Mouse (Mus musculus) MEL (cell line): ENCODE measurements around the gene 1110051M20Rik. TPM values are rescaled to one million over a fixed set of nuclear protein-coding genes. Genes with fewer than 3 reads are reported as not detected.

Experiments
- DNase-seq: peaks from one replicate; pipeline ENCODE4 v3.0.0; 2011; ENCODE audit warnings: low read depth, low spot score
- H3K27ac ChIP-seq: 2 replicates; pipeline ENCODE4 v1.5.1; 2012; ENCODE audit warnings: low read depth, mild to moderate bottlenecking, control low read depth, low read length, moderate library complexity; ENCODE audit not compliant: control insufficient read depth
- H3K27me3 ChIP-seq, 2 experiments: fragments of 150-350 bp in 1 of 2; sonication (generic) in 1 of 2; 2 replicates each; pipeline ENCODE4 v1.6.1; 2012; ENCODE audit warnings: low read length in 2 of 2, mild to moderate bottlenecking in 2 of 2, improper control_type of control experiment in 1 of 2, moderate library complexity in 1 of 2; ENCODE audit not compliant: insufficient read depth in 2 of 2, control insufficient read depth in 1 of 2
- H3K36me3 ChIP-seq, 2 experiments: 2 replicates each; pipeline ENCODE4 v1.6.1; 2012 to 2014; ENCODE audit warnings: low read length in 2 of 2, improper control_type of control experiment in 1 of 2, inconsistent platforms in 1 of 2, mild to moderate bottlenecking in 1 of 2; ENCODE audit not compliant: insufficient read depth in 2 of 2, control insufficient read depth in 1 of 2
- H3K4me1 ChIP-seq, 2 experiments: fragments of 150-350 bp in 1 of 2; sonication (generic) in 1 of 2; 2 replicates each; pipeline ENCODE4 v1.6.1; 2012; ENCODE audit warnings: low read length in 2 of 2, improper control_type of control experiment in 1 of 2, mild to moderate bottlenecking in 1 of 2; ENCODE audit not compliant: insufficient read depth in 2 of 2, control insufficient read depth in 1 of 2
- H3K4me3 ChIP-seq, 2 experiments: fragments of 150-350 bp in 1 of 2; sonication (generic) in 1 of 2; 2 replicates each; pipeline ENCODE4 v1.5.1; 2012; ENCODE audit warnings: low read depth in 2 of 2, low read length in 2 of 2, mild to moderate bottlenecking in 2 of 2, moderate library complexity in 2 of 2, control low read depth in 1 of 2, improper control_type of control experiment in 1 of 2; ENCODE audit not compliant: control insufficient read depth in 1 of 2, insufficient read depth in 1 of 2
- H3K79me2 ChIP-seq: 2 replicates; pipeline ENCODE4 v1.6.1; 2012; ENCODE audit warnings: mild to moderate bottlenecking, low read length, moderate library complexity; ENCODE audit not compliant: control insufficient read depth, poor library complexity, insufficient read depth
- H3K9ac ChIP-seq: 2 replicates; pipeline ENCODE4 v1.6.1; 2012; ENCODE audit warnings: low read depth, mild to moderate bottlenecking, control low read depth, low read length, moderate library complexity; ENCODE audit not compliant: control insufficient read depth, poor library complexity, severe bottlenecking
- H3K9me3 ChIP-seq: fragments of 150-350 bp; sonication (generic); replicated peaks from 2 replicates; pipeline ENCODE4 v1.6.1; 2012; ENCODE audit warnings: mild to moderate bottlenecking, low read length, improper control_type of control experiment, moderate library complexity; ENCODE audit not compliant: insufficient read depth
- BHLHE40 ChIP-seq: IDR thresholded peaks from 2 replicates; pipeline ENCODE4 v1.6.1; 2012; ENCODE audit warnings: low read depth, mild to moderate bottlenecking, inconsistent platforms, low read length, improper control_type of control experiment, borderline replicate concordance
- ELF1 ChIP-seq: IDR thresholded peaks from 2 replicates; pipeline ENCODE4 v1.6.1; 2014; ENCODE audit warnings: low read depth, mild to moderate bottlenecking, inconsistent platforms, low read length, improper control_type of control experiment, moderate library complexity
- EP300 ChIP-seq, 2 experiments: IDR thresholded peaks; 2 replicates each; pipeline ENCODE4 v1.6.1; 2011; ENCODE audit warnings: improper control_type of control experiment in 2 of 2, low read length in 2 of 2, low read depth in 1 of 2, mild to moderate bottlenecking in 1 of 2
- ETS1 ChIP-seq: IDR thresholded peaks from 2 replicates; pipeline ENCODE4 v1.6.1; 2012; ENCODE audit warnings: low read depth, mild to moderate bottlenecking, inconsistent platforms, low read length, improper control_type of control experiment, moderate library complexity
- GABPA ChIP-seq: IDR thresholded peaks from 2 replicates; pipeline ENCODE4 v1.6.1; 2012; ENCODE audit warnings: low read depth, mild to moderate bottlenecking, inconsistent platforms, low read length, improper control_type of control experiment, moderate library complexity
- GATA1 ChIP-seq: IDR thresholded peaks from 2 replicates; pipeline ENCODE4 v1.6.1; 2011; ENCODE audit warnings: low read depth, low read length, improper control_type of control experiment
- HCFC1 ChIP-seq: IDR thresholded peaks from 2 replicates; pipeline ENCODE4 v1.6.1; 2012; ENCODE audit warnings: low read depth, mild to moderate bottlenecking, inconsistent platforms, low read length, improper control_type of control experiment, moderate library complexity
- MAFK ChIP-seq: IDR thresholded peaks from 2 replicates; pipeline ENCODE4 v1.6.1; 2011; ENCODE audit warnings: low read depth, mild to moderate bottlenecking, low read length, improper control_type of control experiment, borderline replicate concordance
- MAX ChIP-seq: IDR thresholded peaks from 2 replicates; pipeline ENCODE4 v1.6.1; 2011; ENCODE audit warnings: low read length, improper control_type of control experiment
- MAZ ChIP-seq: IDR thresholded peaks from 2 replicates; pipeline ENCODE4 v1.6.1; 2012; ENCODE audit warnings: low read depth, mild to moderate bottlenecking, inconsistent platforms, low read length, improper control_type of control experiment
- MXI1 ChIP-seq: IDR thresholded peaks from 2 replicates; pipeline ENCODE4 v1.6.1; 2011; ENCODE audit warnings: mild to moderate bottlenecking, low read depth, low read length, improper control_type of control experiment
- MYB ChIP-seq: IDR thresholded peaks from 2 replicates; pipeline ENCODE4 v1.6.1; 2011; ENCODE audit warnings: mild to moderate bottlenecking, low read depth, low read length, improper control_type of control experiment
- MYC ChIP-seq: IDR thresholded peaks from 2 replicates; pipeline ENCODE4 v1.6.1; 2011; ENCODE audit warnings: low read depth, mild to moderate bottlenecking, low read length, improper control_type of control experiment, moderate library complexity
- NELFE ChIP-seq: IDR thresholded peaks from 2 replicates; pipeline ENCODE4 v1.6.1; 2011; ENCODE audit warnings: low read depth, low read length, improper control_type of control experiment
- POLR2A ChIP-seq, 2 experiments: IDR thresholded peaks; 2 replicates each; pipeline ENCODE4 v1.6.1; 2011 to 2012; ENCODE audit warnings: low read length in 2 of 2, mild to moderate bottlenecking in 2 of 2, control low read depth in 1 of 2, improper control_type of control experiment in 1 of 2, low read depth in 1 of 2, moderate library complexity in 1 of 2; ENCODE audit not compliant: control insufficient read depth in 1 of 2, insufficient read depth in 1 of 2, poor library complexity in 1 of 2
- RCOR1 ChIP-seq: IDR thresholded peaks from 2 replicates; pipeline ENCODE4 v1.6.1; 2012; ENCODE audit warnings: low read depth, mild to moderate bottlenecking, inconsistent platforms, low read length, improper control_type of control experiment
- SIN3A ChIP-seq: IDR thresholded peaks from 2 replicates; pipeline ENCODE4 v1.6.1; 2012; ENCODE audit warnings: low read length, improper control_type of control experiment, inconsistent platforms
- TBP ChIP-seq: IDR thresholded peaks from 2 replicates; pipeline ENCODE4 v1.8.0; 2011; ENCODE audit warnings: low read depth, low read length, improper control_type of control experiment
- TCF12 ChIP-seq: IDR thresholded peaks from 2 replicates; pipeline ENCODE4 v1.6.1; 2014; ENCODE audit warnings: low read depth, mild to moderate bottlenecking, inconsistent platforms, low read length, improper control_type of control experiment, moderate library complexity
- UBTF ChIP-seq: IDR thresholded peaks from 2 replicates; pipeline ENCODE4 v1.6.1; 2012; ENCODE audit warnings: low read depth, mild to moderate bottlenecking, inconsistent platforms, low read length, improper control_type of control experiment, moderate library complexity, borderline replicate concordance; ENCODE audit not compliant: insufficient read depth
- USF1 ChIP-seq: IDR thresholded peaks from 2 replicates; pipeline ENCODE4 v1.6.1; 2014; ENCODE audit warnings: low read depth, mild to moderate bottlenecking, inconsistent platforms, low read length, improper control_type of control experiment, moderate library complexity
- ZC3H11A ChIP-seq: IDR thresholded peaks from 2 replicates; pipeline ENCODE4 v1.6.1; 2012; ENCODE audit warnings: low read depth, mild to moderate bottlenecking, inconsistent platforms, low read length, improper control_type of control experiment
- polyA plus RNA-seq, 2 experiments: library from polyadenylated mRNA; stranded (reverse) in 1 of 2; unstranded in 1 of 2; fragments of >175 nt in 1 of 2; fragments of >200 nt in 1 of 2; gene quantifications; 2 replicates each; pipeline versions ENCODE4 v1.2.1 to v1.2.4; 2012; ENCODE audit warnings: low replicate concordance in 2 of 2, low read depth in 1 of 2; ENCODE audit not compliant: insufficient read length in 2 of 2, insufficient read depth in 1 of 2, missing spikeins in 1 of 2
- total RNA-seq: library from RNA; depleted of rRNA; stranded (reverse); fragments of 300-350 nt; gene quantifications from 2 replicates; pipeline ENCODE4 v1.2.3, GENCODE M21; 2012

Gene 1110051M20Rik
- total and polyA plus RNA-seq, 3 experiments: 23.0 to 23.3 TPM; not detected in 1

DNA sequence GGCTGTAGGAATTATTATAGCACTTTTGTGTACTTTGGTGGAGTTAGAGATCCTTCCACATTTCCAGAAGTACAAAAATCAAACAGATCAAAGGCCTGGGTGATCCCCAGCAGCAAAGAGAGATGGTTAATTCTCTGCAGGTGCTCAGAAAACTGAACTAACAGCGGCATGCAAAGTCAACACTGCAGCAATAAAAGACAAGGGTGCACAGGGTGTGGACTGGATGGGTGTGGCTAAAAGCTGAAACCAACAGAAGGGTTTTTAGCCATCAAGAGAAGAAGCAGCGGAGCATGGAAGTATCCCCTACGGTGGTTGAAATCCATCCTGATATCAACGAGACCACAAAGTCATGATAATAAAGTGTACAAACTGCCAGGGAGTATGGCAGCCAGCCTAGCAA is 122.0 kb downstream of the 1110051M20Rik start:
- H3K4me3 ChIP-seq: no peak overlapping the region
- peak; percentile 63 for TF ChIP-seq SIN3A
- TF ChIP-seq ETS1: peak; percentile 44
- TF ChIP-seq USF1: no peak
- no peak for TF ChIP-seq UBTF
- peak; percentile 43; the same call in 1 of the 2 replicates for TF ChIP-seq MXI1
- TF ChIP-seq GATA1: peak; percentile 56; the same call in 1 of the 2 replicates
- no peak for TF ChIP-seq MAX
- peak; percentile 31; the same call in 1 of the 2 replicates for TF ChIP-seq MAZ
- peak; percentile 49; the same call in 1 of the 2 replicates for TF ChIP-seq MYB
- peak; percentile 74 for TF ChIP-seq RCOR1
- TF ChIP-seq MYC: no peak
- peak; percentile 65 to 79 for TF ChIP-seq EP300 (IDR thresholded peaks at IDR 0.05; ENCODE audit: low read depth in 1 of 2, low read length in 2 of 2)
- peak; percentile 46; the same call in 1 of the 2 replicates for TF ChIP-seq TCF12
- peaks cover 20 to 23% of the 10 kb centered on the region in 2 experiments for H3K4me1 ChIP-seq
- no peak overlapping the region for H3K9ac ChIP-seq
- no peaks in the 10 kb centered on the region for H3K27me3 ChIP-seq
- H3K9me3 ChIP-seq: no peaks in the 10 kb centered on the region
- 0 out of 2 replicates have a peak overlapping the region, but pooled peaks have one; percentile 16 for H3K27ac ChIP-seq
- no peaks in the 10 kb centered on the region for H3K79me2 ChIP-seq
- DNase-seq: peak; percentile 83
- H3K36me3 ChIP-seq: peaks cover 0 to 24% of the 10 kb centered on the region in 2 experiments; a peak in 2 of 4 replicates

DNA sequence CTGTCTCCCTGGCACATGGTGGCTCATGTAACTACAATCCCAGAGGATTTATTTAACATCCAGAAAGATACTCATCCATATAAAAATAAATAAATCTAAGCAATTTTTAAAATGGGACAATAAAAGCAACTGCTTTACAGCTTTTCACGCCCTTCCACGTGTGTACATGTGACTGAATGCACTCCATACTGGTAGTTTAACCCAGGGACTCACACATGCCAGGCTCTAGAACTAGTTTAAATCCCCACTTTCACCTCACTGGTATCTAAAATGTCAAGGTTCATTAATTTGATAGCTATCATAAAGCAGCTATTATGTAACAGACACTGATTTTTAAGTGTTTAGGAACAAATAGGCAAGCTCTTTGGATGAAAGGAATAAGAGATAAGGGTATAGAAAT is 122.6 kb downstream of the 1110051M20Rik start:
- DNase-seq: no peak
- Histone ChIP-seq H3K36me3 (peaks cover 0 to 24% of the 10 kb centered on the region in 2 experiments; a peak in 2 of 4 replicates), H3K27ac (no peak overlapping the region), H3K79me2 (no peaks in the 10 kb centered on the region), H3K9ac (no peak overlapping the region), H3K4me3 (no peak overlapping the region), H3K9me3 (no peaks in the 10 kb centered on the region), H3K4me1 (peaks cover 20 to 27% of the 10 kb centered on the region in 2 experiments), H3K27me3 (no peaks in the 10 kb centered on the region)
- TF ChIP-seq ZC3H11A (no peak), TBP (no peak), BHLHE40 (no peak), GATA1 (no peak), EP300 (IDR thresholded peaks at IDR 0.05; ENCODE audit: low read depth in 1 of 2, low read length in 2 of 2) (no peak), MAZ (no peak), NELFE (no peak), MAFK (no peak), POLR2A (IDR thresholded peaks at IDR 0.05; ENCODE audit: control insufficient read depth in 1 of 2, insufficient read depth in 1 of 2, low read depth in 1 of 2, low read length in 2 of 2, poor library complexity in 1 of 2) (no peak), HCFC1 (no peak), GABPA (no peak), MAX (no peak), ELF1 (no peak), UBTF (no peak), MXI1 (no peak)
